Mouse (Mus musculus) adipose tissue, adult 10 weeks (tissue): ENCODE results near the gene Parg. TPM values are rescaled to one million over a fixed set of nuclear protein-coding genes. Genes with fewer than 3 reads are reported as not detected.

Experiments used
- polyA plus RNA-seq: library from polyadenylated mRNA; stranded (reverse); fragments of 350-450 nt; fragmentation: Illumina TruSeq; extraction: RNeasy Lipid Tissue Mini Kit (QIAGEN cat#74804); gene quantifications from one replicate; pipeline ENCODE4 v1.2.3, GENCODE M21; 2014; ENCODE audit warnings: low read depth, low replicate concordance

The Parg gene
- 15.5 TPM for polyA plus RNA-seq

GRCm38 (mm10) chr14:32201791-32202451, at the start of gene Parg, which contains the start of gene Timm23:
Gene Parg (plus strand): TSS chr14:32201949.
Gene Timm23 (minus strand): TSS chr14:32201898.

GRCm38 (mm10) chr14:32159690-32160246, 42.0 kb upstream of the Parg start, which contains the start of gene Ncoa4:
Gene Ncoa4 (plus strand): TSS chr14:32159865.

GRCm38 (mm10) chr14:32321732-32322685, 120.3 kb downstream of the Parg start, which contains the start of gene Ogdhl:
Gene Ogdhl (plus strand): TSS chr14:32322019.

Other genes starting within 250 kb of the Parg start
- 15.8 TPM for gene Galnt15, start 173.0 kb upstream of the Parg start, polyA plus RNA-seq
- gene Oxnad1, start 116.6 kb upstream of the Parg start, polyA plus RNA-seq, result 23.7 TPM
- gene Dph3, start 116.2 kb upstream of the Parg start, polyA plus RNA-seq, result 55.1 TPM
- gene Msmb, start 59.9 kb upstream of the Parg start, polyA plus RNA-seq, result not detected
- gene Ncoa4, start 42.1 kb upstream of the Parg start, polyA plus RNA-seq, result 111 TPM
- 119 TPM for gene Timm23, start 51 bp upstream of the Parg start, polyA plus RNA-seq
- gene Ogdhl, start 120.1 kb downstream of the Parg start, polyA plus RNA-seq, result 9.2 TPM
- gene 1700024G13Rik, start 186.4 kb downstream of the Parg start, polyA plus RNA-seq, result 2.5 TPM